Mouse (Mus musculus) left cerebral cortex, postnatal 4 days (tissue): ENCODE data around the gene Dbt. TPM values are rescaled to one million over a fixed set of nuclear protein-coding genes. Genes with fewer than 3 reads are reported as not detected.
"Not testable (repeated sequence)": the region's sequence is repeated elsewhere in the genome, so short reads cannot be mapped to it uniquely, and the experiment has no call there.

Source experiments
- DNase-seq: peaks from one replicate; pipeline ENCODE4 v3.0.0-alpha.2; 2022
- intact Hi-C: fragments of 180-260 bp; cut with DNase I; formaldehyde crosslinking; loops from one replicate; pipeline ENCODE4 v1.15.1; 2025
- total RNA-seq, 2 experiments: library from RNA; stranded (reverse); gene quantifications; 2 replicates each; pipeline ENCODE4 v1.2.3; 2021

Gene Dbt
- total RNA-seq, 2 experiments from 2014 or later: 13.8 to 16.2 TPM

DNA sequence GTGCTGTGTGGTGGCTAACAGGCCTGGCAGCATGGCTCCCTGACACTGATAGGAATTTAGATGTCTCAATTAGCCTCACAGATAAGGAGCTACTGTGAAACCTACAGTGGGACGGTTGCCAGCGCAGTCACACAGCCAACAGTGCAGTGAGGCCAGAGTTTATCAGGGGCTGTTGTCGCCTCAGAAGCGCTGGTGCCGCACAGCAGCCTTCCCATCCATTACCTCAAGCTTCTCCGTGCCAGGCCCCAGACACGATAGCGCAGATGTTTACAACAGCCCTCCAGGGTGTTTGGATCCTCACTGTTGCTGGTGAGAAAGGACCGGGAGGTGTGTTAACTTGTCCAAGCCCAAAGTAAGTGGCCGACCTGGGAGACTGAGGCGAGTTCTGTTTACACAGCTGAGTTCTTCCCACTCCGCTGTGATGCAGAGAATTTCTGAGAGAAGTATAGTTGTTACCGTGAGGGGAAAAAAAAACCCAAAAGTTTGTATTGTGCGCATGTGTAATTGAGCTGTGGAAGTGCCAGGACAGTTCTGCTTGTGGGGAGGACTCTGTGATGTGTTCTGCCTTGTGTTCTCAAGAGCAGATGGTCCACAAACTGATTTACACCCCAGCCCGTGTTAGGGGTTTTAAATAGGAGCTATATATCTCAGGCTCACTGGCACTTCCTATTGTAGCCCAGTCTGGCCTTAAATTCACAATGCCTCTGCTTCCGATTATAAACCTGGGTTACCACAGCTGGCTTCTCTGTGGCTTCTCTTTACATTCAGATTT lies 23.7 kb downstream of the Dbt start:
- peak; percentile 16 for DNase-seq
- intact Hi-C loops: no loop called here

DNA sequence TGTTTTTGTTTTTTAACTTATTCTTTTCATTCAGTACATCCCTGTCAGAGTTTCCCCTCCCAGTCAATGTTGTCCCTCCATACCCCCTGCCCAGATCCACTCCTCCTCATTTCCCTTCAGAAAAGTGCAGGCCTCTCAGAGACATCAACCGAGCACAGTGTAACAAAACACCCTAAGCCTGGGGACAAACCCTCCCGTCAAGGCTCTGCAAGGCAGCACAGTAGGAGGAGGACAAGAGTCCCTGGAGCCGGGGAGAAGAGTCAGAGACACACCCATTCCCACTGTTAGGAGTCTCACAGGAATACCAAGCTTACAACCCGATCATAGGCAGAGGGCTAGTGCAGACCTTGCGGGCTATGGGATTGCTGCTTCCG lies 24.3 kb downstream of the Dbt start:
- intact Hi-C loops: no loop called here
- DNase-seq: no peak

DNA sequence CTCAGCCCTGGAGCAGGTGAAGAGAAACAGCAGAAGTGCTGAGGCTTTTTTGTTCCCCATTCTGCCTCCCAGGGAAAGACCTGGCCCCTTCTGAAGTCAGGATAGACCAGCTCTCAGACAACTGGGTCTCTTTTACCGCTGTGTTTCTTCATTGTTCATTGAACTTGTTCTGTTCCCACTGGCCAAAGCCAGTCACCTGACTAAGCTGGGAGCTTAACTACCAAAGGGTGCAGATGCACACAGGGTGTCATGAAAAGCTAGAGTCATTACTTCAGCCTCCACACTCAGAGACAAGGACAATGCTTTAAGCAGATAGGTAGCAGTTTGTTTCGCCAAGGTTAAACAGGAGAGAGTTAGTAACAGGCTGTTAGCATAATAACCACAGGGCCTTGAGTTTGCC lies 29.2 kb downstream of the Dbt start:
- intact Hi-C loops: no loop called here

DNA sequence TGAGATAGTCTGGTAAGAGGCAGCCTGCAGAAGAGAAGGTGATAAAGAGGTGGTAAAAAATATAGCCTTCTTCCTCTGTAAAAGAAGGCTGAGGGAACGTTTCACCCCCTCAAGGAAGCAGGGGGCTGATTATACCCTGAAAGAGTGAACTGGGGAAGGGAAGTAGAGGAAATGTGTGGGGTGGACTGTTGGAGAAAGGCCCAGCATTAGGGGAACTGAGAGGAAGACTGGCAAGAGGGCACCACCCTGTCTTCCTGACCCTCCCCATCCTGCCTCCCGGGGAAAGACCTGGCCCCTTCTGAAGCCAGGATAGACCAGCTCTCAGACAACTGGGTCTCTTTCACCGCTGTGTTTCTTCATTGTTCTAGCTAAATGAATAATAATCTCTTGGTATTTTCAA lies 29.7 kb downstream of the Dbt start:
- no peak for DNase-seq
- intact Hi-C loops: no loop called here

More for the DNA sequence above, 29.2 kb downstream of the Dbt start:
- DNase-seq: no peak

DNA sequence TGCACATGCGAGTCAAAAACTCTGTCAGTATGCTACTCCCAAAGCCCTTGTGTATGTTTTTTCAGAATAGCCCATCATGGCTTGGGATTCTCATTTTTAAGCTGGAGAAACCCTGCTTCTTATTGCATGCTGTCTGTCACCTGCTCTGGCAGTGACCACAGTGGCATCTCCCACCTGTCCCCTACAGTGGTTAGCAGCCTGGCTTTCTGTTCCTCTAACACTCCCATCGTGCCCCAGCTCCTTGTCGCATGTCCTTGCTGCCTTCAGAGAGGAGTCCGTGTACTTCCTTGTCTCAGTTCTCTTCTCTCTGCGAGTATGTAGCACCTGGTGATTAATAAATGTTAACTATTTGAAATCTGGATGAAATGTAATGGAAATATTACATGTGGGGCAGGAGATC lies 34.6 kb downstream of the Dbt start:
- DNase-seq: no peak
- intact Hi-C loops: no loop called here

DNA sequence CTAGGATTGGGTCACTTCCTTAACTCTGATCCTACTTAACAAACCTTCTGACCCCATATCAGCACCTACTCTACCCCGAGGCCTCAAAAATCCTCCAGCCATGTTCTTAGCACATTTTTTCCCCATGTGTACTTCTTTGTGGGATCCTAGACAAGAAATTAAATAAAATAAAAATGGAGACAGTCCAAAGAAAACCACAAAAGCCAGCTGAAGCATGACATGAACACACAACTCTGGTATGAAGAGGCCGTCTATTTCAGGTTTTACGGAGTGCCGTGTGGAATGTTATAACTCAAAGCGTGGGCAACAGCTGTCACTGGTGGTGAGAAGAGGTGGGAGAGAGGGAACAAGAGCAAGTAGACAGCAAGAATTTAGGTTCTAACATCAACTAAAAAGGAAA lies 38.5 kb downstream of the Dbt start:
- DNase-seq: no peak
- intact Hi-C loops: no loop called here

DNA sequence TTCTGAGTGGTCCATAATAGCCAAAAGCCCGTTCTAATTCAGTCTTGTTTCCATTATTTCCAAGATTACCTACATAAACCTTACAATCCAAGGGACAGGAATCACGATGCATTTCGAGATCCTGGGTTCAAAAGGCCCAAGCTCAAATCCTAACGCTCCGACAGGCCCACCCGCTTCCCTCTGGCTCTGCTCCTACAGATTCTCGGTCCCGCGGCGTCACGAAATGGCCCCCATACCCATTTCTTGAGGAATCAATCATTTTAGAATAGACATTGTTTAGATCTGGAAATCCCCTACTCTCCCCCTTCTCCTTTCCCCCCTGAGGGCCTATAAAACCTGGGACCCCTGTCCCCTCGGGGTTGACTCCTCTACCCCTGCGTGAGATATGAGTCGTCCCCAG lies 48.4 kb downstream of the Dbt start:
- intact Hi-C loops: not testable (repeated sequence)

DNA sequence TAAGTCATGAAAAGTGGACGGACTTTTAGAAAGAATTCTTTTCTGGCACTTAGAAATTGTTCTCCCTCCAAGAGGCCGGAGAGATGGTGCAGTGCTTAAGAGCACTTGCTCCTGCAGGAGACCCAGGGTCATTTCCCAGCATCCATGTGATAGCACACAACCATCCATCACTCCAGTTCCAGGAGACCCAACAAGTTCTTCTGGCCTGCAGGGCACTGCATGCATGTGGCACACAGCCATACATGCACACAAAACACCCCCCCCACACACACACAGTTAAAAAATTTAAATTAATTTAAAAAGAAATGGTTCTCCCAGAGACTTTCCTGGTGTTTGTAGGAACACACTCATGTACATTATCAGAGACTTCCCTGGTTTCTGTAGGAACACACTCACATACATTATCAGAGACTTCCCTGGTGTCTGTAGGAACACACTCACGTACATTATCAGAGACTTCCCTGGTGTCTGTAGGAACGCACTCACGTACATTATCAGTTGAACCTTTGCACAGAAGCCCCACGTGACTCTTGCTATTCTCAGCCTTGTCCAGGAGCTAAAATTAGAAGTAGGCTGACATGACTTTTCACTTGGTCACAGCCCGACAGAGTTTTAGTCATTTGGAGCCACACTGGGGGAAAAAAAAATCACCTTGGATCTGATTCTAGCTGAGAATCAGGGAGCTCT lies 49.7 kb downstream of the Dbt start, which contains the start of gene Lrrc39:
Lrrc39 (plus strand) TSS at position 566 of the 687 bp plus-strand sequence.
- intact Hi-C loops: no loop called here

More for the DNA sequence above, 48.4 kb downstream of the Dbt start:
- peak; percentile 16 for DNase-seq

DNA sequence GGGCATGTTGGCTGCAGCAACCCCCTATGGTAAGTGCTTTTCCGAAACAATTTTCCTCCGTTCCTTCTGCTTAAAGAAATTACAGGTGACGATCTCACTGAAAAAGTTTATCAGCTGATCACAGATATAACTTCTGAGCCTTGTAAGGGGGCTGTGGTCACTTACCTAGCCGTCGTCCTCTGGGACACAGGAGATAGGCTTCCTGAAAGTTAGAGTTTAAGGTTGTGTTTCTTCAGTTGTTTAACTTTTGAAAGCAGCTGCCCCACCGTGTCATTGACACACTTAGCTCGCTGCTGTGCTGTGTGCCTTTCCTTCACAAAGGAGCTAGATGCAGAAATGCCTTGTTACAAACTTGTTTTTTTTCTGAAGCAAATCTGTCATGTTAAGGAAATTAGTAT lies 50.2 kb downstream of the Dbt start:
- intact Hi-C loops: no loop called here
- DNase-seq: no peak

More for the DNA sequence above, 49.7 kb downstream of the Dbt start, which contains the start of gene Lrrc39:
- DNase-seq: no peak

DNA sequence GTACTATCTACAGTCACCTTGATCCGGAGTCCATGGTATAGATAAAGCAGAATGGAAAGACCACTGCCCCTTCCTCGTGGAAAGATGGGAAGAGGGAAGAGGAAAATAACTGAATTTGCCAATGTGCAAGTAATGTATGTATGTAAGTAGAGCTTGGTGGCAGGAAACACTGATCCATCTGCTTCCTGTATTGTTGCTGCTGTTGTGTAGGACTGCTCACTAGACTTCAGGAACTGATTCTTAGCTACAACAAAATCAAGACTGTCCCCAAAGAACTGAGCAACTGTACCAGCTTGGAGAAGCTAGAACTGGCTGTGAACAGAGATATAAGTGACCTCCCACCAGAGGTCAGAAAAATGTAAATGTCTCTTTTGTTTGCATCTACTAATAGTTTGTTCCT lies 57.8 kb downstream of the Dbt start:
- DNase-seq: no peak
- intact Hi-C loops: no loop called here

DNA sequence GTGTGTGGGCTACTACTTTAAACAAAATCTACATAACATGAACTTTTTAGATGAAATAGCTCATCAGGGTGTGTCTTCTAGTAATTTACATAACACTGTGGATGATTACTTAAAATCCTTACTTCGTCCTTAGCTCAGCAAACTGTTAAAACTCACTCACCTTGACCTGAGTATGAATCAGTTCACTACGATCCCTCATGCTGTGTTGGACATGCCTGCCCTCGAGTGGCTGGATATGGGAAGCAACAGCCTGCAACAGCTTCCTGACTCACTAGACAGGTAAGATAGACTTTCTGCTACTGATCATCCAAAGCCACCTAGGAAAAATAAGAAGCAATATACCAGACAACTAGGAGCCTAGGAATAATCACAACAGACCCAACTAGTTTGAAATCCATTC lies 64.4 kb downstream of the Dbt start:
- DNase-seq: no peak
- intact Hi-C loops: no loop called here

DNA sequence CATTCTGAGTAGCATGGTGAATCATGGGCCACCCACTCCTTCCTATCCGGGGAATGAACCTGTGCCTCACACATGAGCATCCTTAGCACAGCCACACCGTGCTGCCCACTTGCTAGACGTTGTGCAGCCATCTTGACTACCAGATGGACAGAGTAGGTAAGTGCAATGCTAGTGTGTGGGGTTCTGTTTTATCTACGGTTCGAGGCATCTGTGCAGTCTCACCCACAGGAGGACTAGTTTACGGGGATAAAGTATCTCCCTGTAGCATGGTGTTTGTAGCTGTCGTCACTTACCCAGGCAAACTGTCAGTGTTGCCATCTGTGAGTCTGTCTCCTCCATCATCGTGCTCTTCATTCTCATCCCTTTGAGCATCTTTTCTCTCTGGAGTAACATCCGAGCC lies 69.3 kb downstream of the Dbt start:
- intact Hi-C loops: loop anchor here (5.0 to 10.0 kb wide), 3 partner anchors 80 to 247 kb away; no protein-coding TSS in a partner anchor
- no peak for DNase-seq

DNA sequence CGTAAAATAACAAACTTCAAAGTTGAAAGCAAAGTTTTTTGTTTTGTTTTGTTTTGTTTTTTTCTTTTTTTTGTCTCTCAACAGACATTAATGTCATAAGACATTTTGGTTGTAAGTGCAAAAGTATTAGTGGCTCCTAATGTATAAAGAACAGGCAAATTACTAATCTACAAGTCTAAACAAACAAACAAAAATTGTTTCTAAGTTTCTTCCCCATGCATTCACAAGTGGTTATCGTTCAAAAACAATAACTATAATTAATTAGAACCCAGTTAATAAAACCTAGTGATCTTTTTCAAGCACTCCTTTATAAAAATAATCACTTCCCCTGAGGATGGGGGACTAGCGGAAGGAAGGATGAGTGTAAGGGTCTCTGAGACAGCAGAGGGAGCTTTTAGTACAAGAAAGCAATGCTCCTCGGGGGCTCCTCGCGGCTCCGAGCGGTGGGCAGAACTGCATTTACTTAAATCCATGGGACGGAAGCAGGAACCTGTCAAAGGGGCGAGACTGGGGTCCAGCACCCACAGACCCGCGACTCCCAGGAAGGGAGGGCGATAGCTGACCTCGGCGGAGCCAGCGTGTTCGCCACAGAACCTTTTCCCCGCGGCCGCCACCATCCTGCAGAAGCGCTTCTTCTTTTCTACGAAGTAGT lies 81.3 kb downstream of the Dbt start:
- intact Hi-C loops: loop anchor here (5.0 kb wide), 1 partner anchor 158 kb away; no protein-coding TSS in a partner anchor
- DNase-seq: peak; percentile 56

DNA sequence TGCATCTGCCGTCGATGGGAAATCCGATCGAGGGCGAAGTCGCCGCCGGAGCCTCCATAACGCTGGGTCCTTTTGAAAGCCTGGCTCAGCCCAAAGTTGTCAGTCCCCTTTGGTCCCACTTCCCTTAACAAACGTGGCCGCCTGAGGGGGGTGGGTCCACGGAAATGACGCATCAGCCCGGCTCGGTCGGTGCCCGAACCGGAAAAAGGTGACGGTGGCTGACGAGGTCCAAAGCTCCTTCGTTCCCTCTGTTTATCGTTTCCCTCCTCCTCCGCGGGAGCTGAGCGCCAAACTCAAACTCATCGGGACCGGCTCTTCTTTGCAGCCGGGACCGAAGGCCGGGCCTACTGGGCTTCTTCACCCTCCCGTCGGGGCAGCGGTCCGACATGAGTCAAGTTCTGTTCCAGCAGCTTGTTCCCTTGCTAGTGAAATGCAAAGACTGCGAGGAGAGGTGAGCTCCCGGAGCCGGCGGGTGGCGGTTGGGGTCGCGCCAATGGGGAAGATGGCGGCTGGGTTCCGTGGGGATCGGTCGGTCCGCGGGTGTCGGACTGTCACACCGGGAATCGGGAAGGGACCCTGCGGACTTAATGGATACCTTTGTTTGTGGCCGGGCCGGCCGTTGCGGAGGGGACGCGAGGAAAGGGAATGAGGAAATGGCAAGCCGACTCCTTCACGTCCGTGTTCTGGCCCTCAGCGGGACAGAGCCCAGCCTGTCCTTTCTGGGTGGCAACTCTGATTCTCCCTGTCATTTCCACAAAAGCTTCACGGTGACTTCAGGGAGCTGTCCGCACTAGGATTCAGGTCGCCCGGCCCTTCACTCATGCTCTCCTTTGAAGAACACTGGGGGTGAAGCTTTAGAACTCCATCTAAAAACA lies 82.1 kb downstream of the Dbt start, which contains the start of gene Sass6:
Sass6 (plus strand) TSS at position 255 of the 875 bp plus-strand sequence.
- DNase-seq: peak; percentile 99
- intact Hi-C loops: loop anchor here (5.0 kb wide), 1 partner anchor 157 kb away; no protein-coding TSS in a partner anchor

DNA sequence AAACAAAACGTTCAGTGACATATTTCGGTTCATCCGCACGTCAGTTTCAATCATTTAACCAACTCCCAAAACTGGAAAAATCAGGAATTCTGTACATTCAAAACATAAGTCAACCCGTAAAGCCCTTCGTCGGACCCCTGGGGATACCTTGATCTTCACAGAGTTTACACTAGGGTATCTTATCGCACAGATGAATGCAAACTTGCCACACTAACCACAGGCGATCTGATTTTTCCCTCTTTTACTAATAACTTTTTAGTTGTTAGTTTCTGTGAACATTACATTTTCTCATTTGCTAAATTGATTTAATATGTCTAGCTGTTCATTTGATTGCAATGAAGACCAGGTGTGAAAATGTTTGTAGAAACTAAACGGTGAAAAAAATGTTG lies 82.7 kb downstream of the Dbt start:
- intact Hi-C loops: no loop called here

More for the DNA sequence above, 82.7 kb downstream of the Dbt start:
- no peak for DNase-seq

Other genes with a start within 250 kb of the Dbt start
- 1 to 10 TPM; 3.6 to 4.9 TPM for gene Cdc14a, start 89.0 kb upstream of the Dbt start, total RNA-seq
- 10 to 100 TPM; 67.5 to 71.1 TPM for gene Rtca, start 4.9 kb upstream of the Dbt start, total RNA-seq
- gene Lrrc39, start 49.9 kb downstream of the Dbt start, total RNA-seq: not detected
- gene Sass6, start 81.9 kb downstream of the Dbt start, total RNA-seq: 10 to 100 TPM; 11.5 to 12.3 TPM
- gene Trmt13, start 101.5 kb downstream of the Dbt start, total RNA-seq: 10 to 100 TPM; 17.9 to 20.0 TPM
- 10 to 100 TPM; 49.7 to 55.7 TPM for gene Mfsd14a, start 149.6 kb downstream of the Dbt start, total RNA-seq
- under 1 TPM in 1 of 2 experiments, not detected in 1; 0.68 TPM for gene Gm43191, start 168.2 kb downstream of the Dbt start, total RNA-seq
- 10 to 100 TPM; 14.6 to 15.8 TPM for gene Slc35a3, start 199.8 kb downstream of the Dbt start, total RNA-seq